Mouse (Mus musculus) spleen, adult 2 months (tissue): ENCODE measurements around the gene Pim3. TPM values are rescaled to one million over a fixed set of nuclear protein-coding genes. Genes with fewer than 3 reads are reported as not detected.

Experiments
- DNase-seq, 2 experiments: peaks; one replicate each; pipeline versions ENCODE4 v3.0.0 to v3.0.0-alpha.2; 2012 to 2021; ENCODE audit warnings: low spot score in 2 of 2, low read depth in 1 of 2
- H3K27ac ChIP-seq: fragments of 200-500 bp; 2 replicates; pipeline ENCODE4 v1.5.1; 2012; ENCODE audit warnings: low read length, inconsistent platforms; ENCODE audit not compliant: insufficient read depth
- H3K27me3 ChIP-seq: fragments of 200-500 bp; 2 replicates; pipeline ENCODE4 v1.6.1; 2012; ENCODE audit warnings: mild to moderate bottlenecking, moderate library complexity, low read length, inconsistent platforms; ENCODE audit not compliant: control insufficient read depth, insufficient read depth
- H3K36me3 ChIP-seq: fragments of 200-500 bp; 2 replicates; pipeline ENCODE4 v1.6.1; 2012; ENCODE audit warnings: mild to moderate bottlenecking, low read length, inconsistent platforms; ENCODE audit not compliant: control insufficient read depth, insufficient read depth
- H3K4me1 ChIP-seq: fragments of 200-500 bp; 2 replicates; pipeline ENCODE4 v1.6.1; 2011; ENCODE audit warnings: inconsistent platforms; ENCODE audit not compliant: control insufficient read depth, insufficient read depth, insufficient read length
- H3K4me3 ChIP-seq: fragments of 200-500 bp; 2 replicates; pipeline ENCODE4 v1.5.1; 2011; ENCODE audit warnings: mild to moderate bottlenecking, inconsistent platforms; ENCODE audit not compliant: insufficient read depth, insufficient read length; ENCODE audit errors: extremely low read depth
- CTCF ChIP-seq: fragments of 200-500 bp; IDR thresholded peaks from 2 replicates; pipeline ENCODE4 v1.5.1; 2011; ENCODE audit warnings: mild to moderate bottlenecking, inconsistent platforms; ENCODE audit not compliant: insufficient read depth, insufficient read length, insufficient replicate concordance; ENCODE audit errors: extremely low read depth
- POLR2A ChIP-seq: fragments of 200-500 bp; IDR thresholded peaks from 2 replicates; pipeline ENCODE4 v1.6.1; 2011; ENCODE audit warnings: low read depth, low read length, inconsistent platforms
- WGBS: fragments of 180-500 bp; shearing (Covaris S2); methylation state at CpG from one replicate; pipeline ENCODE4 v1.1.7; 2018; 5-methylcytosine and 5-hydroxymethylcytosine counted together
- polyA plus RNA-seq: library from polyadenylated mRNA; depleted of rRNA; stranded (reverse); fragments of >200 nt; gene quantifications from 2 replicates; pipeline ENCODE4 v1.2.3, GENCODE M21; 2012

Pim3 gene
- polyA plus RNA-seq, 1 experiment = 16.2 TPM

DNA sequence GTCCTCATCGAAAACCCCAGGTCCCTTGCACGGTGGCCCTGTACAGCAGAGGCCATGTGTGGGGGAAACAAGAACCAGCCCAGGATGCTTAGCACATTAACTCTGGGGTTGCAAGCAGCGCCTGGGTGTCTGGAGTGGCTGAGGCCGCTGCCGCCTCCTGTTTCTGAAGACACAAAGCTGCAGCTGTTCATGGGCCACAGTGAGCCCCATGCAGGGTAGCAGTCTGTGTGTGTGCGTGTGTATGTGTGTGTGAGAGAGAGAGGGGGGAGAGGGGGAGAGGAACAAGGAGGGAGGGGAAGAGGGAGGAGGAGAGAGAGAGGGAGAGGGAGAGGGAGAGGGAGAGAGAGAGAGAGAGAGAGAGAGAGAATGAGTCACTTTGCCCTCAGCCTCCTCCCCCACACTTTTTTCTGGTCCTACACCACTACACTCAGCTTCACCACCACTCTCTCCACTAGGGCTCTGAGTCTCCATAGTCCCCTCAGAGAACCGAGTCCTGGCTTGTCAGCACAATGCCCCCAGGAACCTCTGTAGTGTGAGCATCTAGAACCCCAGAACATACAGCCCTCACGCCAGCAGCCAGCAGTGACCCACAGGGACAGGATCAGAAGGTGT, 18.4 kb upstream of the Pim3 start:
- H3K27me3 ChIP-seq = no peaks in the 10 kb centered on the region
- WGBS = 27% methylated on average over 8 of the region's 8 CpGs
- H3K4me3 ChIP-seq = no peak overlapping the region
- DNase-seq = no peak
- no peak overlapping the region for H3K27ac ChIP-seq
- H3K36me3 ChIP-seq = no peaks in the 10 kb centered on the region
- TF ChIP-seq CTCF = no peak
- no peak for TF ChIP-seq POLR2A
- H3K4me1 ChIP-seq = no peaks in the 10 kb centered on the region

DNA sequence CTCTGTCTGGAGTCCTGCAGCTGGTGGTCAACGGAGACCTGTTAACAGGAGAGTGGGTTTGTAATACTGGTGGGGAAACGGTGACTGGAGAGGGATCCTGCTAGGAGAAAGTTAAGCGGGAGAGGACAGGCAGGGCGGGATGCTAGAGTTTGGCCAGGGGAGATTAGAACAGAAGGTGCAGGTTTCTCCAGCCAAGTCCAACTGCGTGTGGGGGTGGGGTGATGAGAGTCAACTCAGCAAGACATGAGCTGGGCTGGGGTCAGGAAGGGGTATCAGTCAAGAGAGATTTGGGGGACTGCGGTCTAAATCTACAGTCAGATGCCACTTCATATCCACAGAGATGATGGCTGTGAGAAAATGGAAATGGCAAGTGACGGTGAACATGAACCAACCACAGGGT, 17.0 kb upstream of the Pim3 start:
- Histone ChIP-seq H3K36me3 (no peaks in the 10 kb centered on the region), H3K4me3 (no peak overlapping the region), H3K27me3 (no peaks in the 10 kb centered on the region), H3K27ac (no peak overlapping the region), H3K4me1 (no peaks in the 10 kb centered on the region)
- no peak for DNase-seq
- WGBS = 85% methylated on average over 7 of the region's 7 CpGs
- no peak for TF ChIP-seq POLR2A
- no peak for TF ChIP-seq CTCF

DNA sequence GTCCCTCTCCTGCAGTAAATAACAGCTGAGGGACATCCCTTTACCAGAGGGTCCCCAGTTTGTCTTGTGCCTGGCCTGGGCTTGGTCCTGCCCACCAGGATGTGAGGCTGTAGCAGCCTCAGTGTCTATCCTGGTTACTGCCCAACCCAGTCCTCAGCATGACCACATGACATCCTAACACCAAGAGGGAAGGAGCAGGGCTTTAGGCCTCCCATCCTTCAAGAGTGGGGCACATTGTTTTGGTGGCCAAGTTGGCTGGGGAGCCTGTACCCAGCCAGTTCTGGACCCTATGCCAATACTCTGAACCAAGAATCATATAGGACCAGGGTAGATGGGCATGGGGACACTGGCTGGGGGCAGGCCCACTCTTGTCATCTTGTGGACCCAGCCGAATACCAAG, 13.3 kb upstream of the Pim3 start:
- H3K27ac ChIP-seq = no peak overlapping the region
- no peaks in the 10 kb centered on the region for H3K27me3 ChIP-seq
- no peaks in the 10 kb centered on the region for H3K4me1 ChIP-seq
- TF ChIP-seq CTCF (no peak), POLR2A (no peak)
- H3K4me3 ChIP-seq = no peak overlapping the region
- no peaks in the 10 kb centered on the region for H3K36me3 ChIP-seq
- 85% methylated on average over 1 of the region's 1 CpGs for WGBS
- no peak for DNase-seq

DNA sequence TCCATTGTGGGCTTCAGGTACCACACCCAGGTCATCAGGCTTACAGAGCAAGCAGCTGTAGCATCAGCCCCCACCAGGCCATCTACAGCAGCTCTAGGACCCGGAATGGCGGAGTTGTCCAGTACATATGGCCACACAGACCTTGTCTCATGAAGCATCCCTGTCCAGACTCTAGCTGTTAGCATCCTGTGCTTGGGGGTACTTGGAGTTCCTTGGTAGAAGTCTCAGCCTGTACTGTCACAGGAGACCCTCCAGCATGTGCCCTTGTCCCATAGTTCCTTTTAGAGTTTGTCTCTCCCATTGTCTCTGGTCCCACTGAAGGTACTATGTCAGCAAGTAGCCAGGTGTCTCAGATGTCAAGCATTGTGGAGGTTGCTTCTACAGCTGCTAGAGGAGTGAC, 12.4 kb upstream of the Pim3 start:
- no peak overlapping the region for H3K27ac ChIP-seq
- no peak for DNase-seq

DNA sequence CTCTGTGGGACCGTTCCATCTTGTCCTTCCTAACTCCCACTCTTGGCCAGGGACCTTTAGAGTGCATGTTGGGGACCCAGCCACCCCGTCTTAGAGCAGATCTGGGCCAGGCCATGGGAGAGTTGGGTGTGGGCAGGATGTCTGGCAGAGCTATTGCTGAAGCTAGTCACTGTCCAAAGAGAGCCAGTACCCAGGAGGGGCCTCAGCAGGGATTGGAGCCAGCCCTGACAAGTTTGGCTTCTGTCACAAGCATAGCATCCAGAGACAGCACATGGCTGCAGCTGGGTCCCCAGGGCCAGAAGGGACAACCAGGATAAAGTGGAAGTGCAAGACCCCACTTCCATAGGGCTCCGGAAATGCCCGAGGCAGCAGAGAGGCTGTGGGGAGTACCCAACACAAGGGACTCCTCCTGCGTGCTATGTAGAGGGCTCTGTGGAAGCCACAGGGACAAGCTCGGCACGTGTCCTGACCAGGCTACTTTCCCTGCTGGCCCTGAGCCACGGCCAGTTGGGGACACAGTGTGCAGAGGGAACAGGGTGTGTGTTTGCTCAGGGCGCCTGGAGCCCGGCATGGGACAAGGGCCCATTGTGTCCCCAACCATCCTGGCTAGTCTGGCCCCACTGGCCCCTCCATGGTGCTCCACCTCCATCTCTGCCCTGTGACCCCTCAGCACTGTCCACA, 11.7 kb upstream of the Pim3 start:
- DNase-seq = no peak
- Histone ChIP-seq H3K4me1 (no peaks in the 10 kb centered on the region), H3K4me3 (no peak overlapping the region), H3K36me3 (no peaks in the 10 kb centered on the region), H3K27ac (peak overlapping the region; percentile 13; the same call in 1 of the 2 replicates), H3K27me3 (no peaks in the 10 kb centered on the region)
- no peak for TF ChIP-seq CTCF
- no peak for TF ChIP-seq POLR2A
- 81% methylated on average over 10 of the region's 10 CpGs for WGBS

More for the DNA sequence above, 12.4 kb upstream of the Pim3 start:
- Histone ChIP-seq H3K4me1 (no peaks in the 10 kb centered on the region), H3K4me3 (no peak overlapping the region), H3K36me3 (no peaks in the 10 kb centered on the region), H3K27me3 (no peaks in the 10 kb centered on the region)
- WGBS = 90% methylated on average over 2 of the region's 2 CpGs
- TF ChIP-seq CTCF (no peak), POLR2A (no peak)

DNA sequence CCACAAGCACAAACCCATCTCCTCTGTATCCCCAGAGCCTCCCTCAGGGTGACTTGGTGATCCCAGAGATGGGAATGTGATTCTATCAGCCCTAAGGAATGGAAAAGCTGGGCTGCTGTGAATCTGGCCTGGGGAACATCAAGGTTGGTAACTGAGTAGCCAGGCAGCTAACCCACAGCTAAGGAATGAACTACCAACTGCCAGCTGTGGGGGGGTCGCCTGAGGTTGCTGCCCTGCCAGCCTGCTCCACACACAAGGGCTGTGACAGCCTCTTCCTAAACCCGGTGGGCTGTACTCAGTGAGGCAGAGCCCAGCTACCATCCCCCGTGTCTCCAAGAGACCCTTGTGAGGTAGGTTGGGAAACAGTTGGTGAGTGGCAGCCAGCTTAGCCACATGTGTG, 10.9 kb upstream of the Pim3 start:
- WGBS = 71% methylated on average over 3 of the region's 3 CpGs
- no peaks in the 10 kb centered on the region; the same call in 1 of the 2 replicates for H3K4me1 ChIP-seq
- TF ChIP-seq POLR2A (no peak), CTCF (no peak)
- DNase-seq = no peak
- H3K27me3 ChIP-seq = no peaks in the 10 kb centered on the region
- H3K27ac ChIP-seq = no peak overlapping the region
- H3K4me3 ChIP-seq = no peak overlapping the region
- H3K36me3 ChIP-seq = no peaks in the 10 kb centered on the region
